Mouse (Mus musculus) kidney, adult 2 months (tissue): Measurements from ENCODE around the gene Prr36. TPM values are rescaled to one million over a fixed set of nuclear protein-coding genes. Genes with fewer than 3 reads are reported as not detected.

Experiments
- DNase-seq: peaks from one replicate; pipeline ENCODE4 v3.0.0; 2021
- H3K27ac ChIP-seq: fragments of 200-500 bp; 2 replicates; pipeline ENCODE4 v1.5.1; 2012; ENCODE audit warnings: low read depth, low read length, control low read depth, inconsistent platforms; ENCODE audit not compliant: insufficient read depth
- H3K27me3 ChIP-seq: fragments of 200-500 bp; replicated peaks from 2 replicates; pipeline ENCODE4 v1.6.1; 2012; ENCODE audit warnings: mild to moderate bottlenecking, moderate library complexity, low read length, inconsistent platforms; ENCODE audit not compliant: control insufficient read depth, insufficient read depth
- H3K36me3 ChIP-seq: fragments of 200-500 bp; 2 replicates; pipeline ENCODE4 v1.6.1; 2012; ENCODE audit warnings: mild to moderate bottlenecking, moderate library complexity, low read length, inconsistent platforms; ENCODE audit not compliant: control insufficient read depth, insufficient read depth
- H3K4me1 ChIP-seq: fragments of 200-500 bp; 2 replicates; pipeline ENCODE4 v1.6.1; 2011; ENCODE audit warnings: low read length; ENCODE audit not compliant: control insufficient read depth, insufficient read depth
- H3K4me3 ChIP-seq: fragments of 200-500 bp; 2 replicates; pipeline ENCODE4 v1.5.1; 2011; ENCODE audit warnings: mild to moderate bottlenecking, low read depth, low read length, control low read depth; ENCODE audit not compliant: insufficient read depth
- CTCF ChIP-seq: fragments of 200-500 bp; conservative IDR thresholded peaks from 2 replicates; pipeline ENCODE4 v1.5.1; 2011; ENCODE audit warnings: low read depth, mild to moderate bottlenecking, control low read depth, low read length, moderate library complexity, mixed read lengths; ENCODE audit not compliant: insufficient read depth, insufficient read length
- POLR2A ChIP-seq: fragments of 200-500 bp; IDR thresholded peaks from one replicate; pipeline ENCODE4 v1.6.1; 2011; ENCODE audit warnings: low read depth, low read length, control low read depth
- WGBS: fragments of 180-500 bp; shearing (Covaris S2); methylation state at CpG from one replicate; pipeline ENCODE4 v1.1.7; 2018; 5-methylcytosine and 5-hydroxymethylcytosine counted together
- polyA plus RNA-seq: library from polyadenylated mRNA; depleted of rRNA; stranded (reverse); fragments of >200 nt; gene quantifications from 2 replicates; pipeline ENCODE4 v1.2.3, GENCODE M21; 2012

Prr36 gene
- polyA plus RNA-seq, 1 experiment = 0.17 TPM

GRCm38 (mm10) chr8:4237814-4238433 is 20.7 kb upstream of the Prr36 start:
- DNase-seq = peak; percentile 62

GRCm38 (mm10) chr8:4230612-4231351 is 13.5 kb upstream of the Prr36 start:
- H3K36me3 ChIP-seq = no peaks in the 10 kb centered on the region
- no peak for TF ChIP-seq CTCF
- no peak for TF ChIP-seq POLR2A
- no peak for DNase-seq
- H3K27ac ChIP-seq = no peak overlapping the region
- H3K4me1 ChIP-seq = 0 out of 2 replicates have a peak, but pooled peaks cover 2% of the 10 kb centered on the region
- H3K4me3 ChIP-seq = no peak overlapping the region
- H3K27me3 ChIP-seq = no peaks in the 10 kb centered on the region; the same call in 1 of the 2 replicates
- WGBS = 52% methylated on average over 10 of the region's 10 CpGs

More at GRCm38 (mm10) chr8:4237814-4238433, 20.7 kb upstream of the Prr36 start:
- peak overlapping the region; percentile 65 for H3K4me3 ChIP-seq
- H3K27me3 ChIP-seq = no peaks in the 10 kb centered on the region
- WGBS = 10% methylated on average over 15 of the region's 15 CpGs
- no peaks in the 10 kb centered on the region for H3K36me3 ChIP-seq
- peaks cover 15% of the 10 kb centered on the region for H3K4me1 ChIP-seq
- TF ChIP-seq CTCF (no peak), POLR2A (no peak)
- peak overlapping the region; percentile 81 for H3K27ac ChIP-seq

- 0 out of 2 replicates have a peak, but pooled peaks cover 2% of the 10 kb centered on the region for H3K4me1 ChIP-seq
- no peaks in the 10 kb centered on the region for H3K36me3 ChIP-seq
- no peak for DNase-seq
- H3K27ac ChIP-seq = no peak overlapping the region
- WGBS = 80% methylated on average over 5 of the region's 5 CpGs
- H3K4me3 ChIP-seq = no peak overlapping the region
- H3K27me3 ChIP-seq = no peaks in the 10 kb centered on the region; the same call in 1 of the 2 replicates
- TF ChIP-seq POLR2A = no peak
These were observed 12.5 kb upstream of the Prr36 start for GRCm38 (mm10) chr8:4229784-4230183.

- no peaks in the 10 kb centered on the region; the same call in 1 of the 2 replicates for H3K27me3 ChIP-seq
- no peak overlapping the region for H3K27ac ChIP-seq
- no peak for DNase-seq
- no peaks in the 10 kb centered on the region for H3K36me3 ChIP-seq
- 92% methylated on average over 4 of the region's 4 CpGs for WGBS
- TF ChIP-seq POLR2A (no peak), CTCF (no peak)
- 0 out of 2 replicates have a peak, but pooled peaks cover 2% of the 10 kb centered on the region for H3K4me1 ChIP-seq
- H3K4me3 ChIP-seq = no peak overlapping the region
These were observed 10.7 kb upstream of the Prr36 start for GRCm38 (mm10) chr8:4227919-4228318.

GRCm38 (mm10) chr8:4226739-4227347 is 9.6 kb upstream of the Prr36 start, which contains the start of gene Lrrc8e:
Lrrc8e (plus strand) TSS chr8:4226827.
- DNase-seq = peak; percentile 16
- Histone ChIP-seq H3K27ac (no peak within 1 kb of the TSS), H3K36me3 (no peaks in the 10 kb centered on the region), H3K4me3 (peak within 1 kb of the TSS; percentile 46), H3K4me1 (0 out of 2 replicates have a peak, but pooled peaks cover 2% of the 10 kb centered on the region), H3K27me3 (no peaks in the 10 kb centered on the region; the same call in 1 of the 2 replicates)
- 10% methylated on average over 32 of the region's 33 CpGs for WGBS
- no peak for TF ChIP-seq CTCF
- TF ChIP-seq POLR2A = no peak

GRCm38 (mm10) chr8:4226323-4226722 is 9.1 kb upstream of the Prr36 start:
- WGBS = 37% methylated on average over 4 of the region's 4 CpGs
- H3K4me3 ChIP-seq = no peak overlapping the region

GRCm38 (mm10) chr8:4222059-4222458 is 4.8 kb upstream of the Prr36 start:
- TF ChIP-seq POLR2A = no peak
- H3K4me1 ChIP-seq = 0 out of 2 replicates have a peak, but pooled peaks cover 2% of the 10 kb centered on the region
- no peaks in the 10 kb centered on the region; the same call in none of the 2 replicates for H3K27me3 ChIP-seq
- DNase-seq = no peak
- H3K27ac ChIP-seq = no peak overlapping the region
- H3K4me3 ChIP-seq = no peak overlapping the region
- H3K36me3 ChIP-seq = no peaks in the 10 kb centered on the region

More at GRCm38 (mm10) chr8:4226323-4226722, 9.1 kb upstream of the Prr36 start:
- Histone ChIP-seq H3K27ac (no peak overlapping the region), H3K27me3 (no peaks in the 10 kb centered on the region; the same call in 1 of the 2 replicates), H3K36me3 (no peaks in the 10 kb centered on the region), H3K4me1 (0 out of 2 replicates have a peak, but pooled peaks cover 2% of the 10 kb centered on the region)
- no peak for DNase-seq
- no peak for TF ChIP-seq POLR2A
- TF ChIP-seq CTCF = no peak
